Mouse (Mus musculus): ENCODE measurements at regions not wholly inside any gene's neighbourhood (a gene's known extent, or its start where the extent isn't known, plus 50 kb on each side); places are given as distances from the start of the nearest gene placed in this dataset.
A peak's percentile ranks its signal among the peaks of the same experiment; 100 is the strongest.

DNA sequence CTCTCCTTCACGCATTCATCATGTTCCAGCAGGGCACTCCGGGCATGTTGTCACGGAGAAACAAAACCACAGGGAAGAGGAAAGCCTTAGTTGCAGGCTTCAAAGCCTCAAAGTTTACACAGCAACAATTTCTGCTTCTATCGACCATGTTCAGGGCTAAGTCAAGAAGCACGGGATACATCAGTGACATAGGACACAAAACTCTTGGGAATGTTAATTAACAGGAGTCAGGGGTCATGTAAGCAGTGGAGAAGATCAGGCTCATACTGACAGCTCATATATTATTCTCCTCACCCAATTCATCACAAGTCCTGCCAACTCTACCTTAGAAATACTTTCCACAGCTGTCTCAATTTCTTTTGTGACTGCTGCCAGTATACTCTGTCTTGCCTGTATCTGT is 133.0 kb upstream of the Btbd3 start:
- 26% methylated on average over 5 of the region's 5 CpGs for WGBS
- Histone ChIP-seq H3K36me3 (ENCODE audit: control insufficient read depth, insufficient read depth, low read length) (no peaks in the 10 kb centered on the region), H3K9me3 (ENCODE audit: control insufficient read depth, low read length) (peaks cover 2% of the 10 kb centered on the region; the same call in 1 of the 2 replicates), H3K4me2 (ENCODE audit: low read length) (no peak overlapping the region), H3K27me3 (replicated peaks; ENCODE audit: control insufficient read depth, insufficient read depth, low read length) (no peaks in the 10 kb centered on the region), H3K4me3 (ENCODE audit: low read length) (no peak overlapping the region), H3K4me1 (ENCODE audit: control insufficient read depth, insufficient read depth, low read depth, low read length) (no peaks in the 10 kb centered on the region), H3K9ac (ENCODE audit: low read depth, low read length) (no peak overlapping the region), H3K27ac (ENCODE audit: low read depth, low read length) (no peak overlapping the region)
- ATAC-seq = 0 out of 2 replicates have a peak, but pooled peaks have one; percentile 17

GRCm38 (mm10) chr2:138120868-138121267 is 135.5 kb upstream of the Btbd3 start:
- Histone ChIP-seq H3K27me3 (replicated peaks; ENCODE audit: control insufficient read depth, insufficient read depth, low read length) (no peaks in the 10 kb centered on the region), H3K9ac (ENCODE audit: low read depth, low read length) (no peak overlapping the region), H3K36me3 (ENCODE audit: control insufficient read depth, insufficient read depth, low read length) (no peaks in the 10 kb centered on the region), H3K4me2 (ENCODE audit: low read length) (no peak overlapping the region), H3K4me1 (ENCODE audit: control insufficient read depth, insufficient read depth, low read depth, low read length) (no peaks in the 10 kb centered on the region), H3K27ac (ENCODE audit: low read depth, low read length) (no peak overlapping the region), H3K4me3 (ENCODE audit: low read length) (no peak overlapping the region), H3K9me3 (ENCODE audit: control insufficient read depth, low read length) (peaks cover 4% of the 10 kb centered on the region; the same call in 1 of the 2 replicates)
- no peak for ATAC-seq
- WGBS = 67% methylated on average over 1 of the region's 1 CpGs

- no peaks in the 10 kb centered on the region for H3K27me3 ChIP-seq (replicated peaks; ENCODE audit: control insufficient read depth, insufficient read depth, low read length)
- peaks cover 4% of the 10 kb centered on the region; the same call in 1 of the 2 replicates for H3K9me3 ChIP-seq (ENCODE audit: control insufficient read depth, low read length)
- 80% methylated on average over 2 of the region's 2 CpGs for WGBS
- no peak for ATAC-seq
- H3K36me3 ChIP-seq (ENCODE audit: control insufficient read depth, insufficient read depth, low read length) = no peaks in the 10 kb centered on the region
- no peak overlapping the region for H3K4me2 ChIP-seq (ENCODE audit: low read length)
- no peak overlapping the region for H3K9ac ChIP-seq (ENCODE audit: low read depth, low read length)
- no peak overlapping the region for H3K27ac ChIP-seq (ENCODE audit: low read depth, low read length)
- H3K4me3 ChIP-seq (ENCODE audit: low read length) = no peak overlapping the region
- H3K4me1 ChIP-seq (ENCODE audit: control insufficient read depth, insufficient read depth, low read depth, low read length) = no peaks in the 10 kb centered on the region
Measured at GRCm38 (mm10) chr2:138120131-138120530, 136.2 kb upstream of the Btbd3 start.

DNA sequence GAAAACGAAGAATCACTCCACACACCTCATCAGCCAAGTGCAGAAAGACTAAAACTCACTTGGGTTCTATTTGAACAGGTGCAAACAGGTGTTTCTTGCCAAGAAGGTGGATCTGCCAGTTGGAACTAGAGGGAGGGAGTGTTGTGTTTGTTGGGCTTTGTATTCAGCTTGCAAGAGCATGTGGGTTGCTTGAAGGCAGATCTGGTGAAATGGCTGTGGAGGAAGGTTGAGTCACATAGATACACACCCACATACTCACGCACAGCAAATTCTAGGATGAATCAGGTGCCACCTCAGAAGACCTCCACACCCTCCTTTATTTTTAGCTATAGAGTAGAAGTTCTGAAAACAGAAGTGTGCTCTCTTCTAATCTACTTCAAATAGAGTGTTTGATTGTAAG is 156.6 kb upstream of the Btbd3 start:
- no peak for ATAC-seq
- 90% methylated on average over 2 of the region's 2 CpGs for WGBS
- Histone ChIP-seq H3K27ac (ENCODE audit: low read depth, low read length) (no peak overlapping the region), H3K4me3 (ENCODE audit: low read length) (no peak overlapping the region), H3K36me3 (ENCODE audit: control insufficient read depth, insufficient read depth, low read length) (no peaks in the 10 kb centered on the region), H3K9ac (ENCODE audit: low read depth, low read length) (no peak overlapping the region), H3K9me3 (ENCODE audit: control insufficient read depth, low read length) (no peaks in the 10 kb centered on the region), H3K4me1 (ENCODE audit: control insufficient read depth, insufficient read depth, low read depth, low read length) (no peaks in the 10 kb centered on the region), H3K27me3 (replicated peaks; ENCODE audit: control insufficient read depth, insufficient read depth, low read length) (no peaks in the 10 kb centered on the region), H3K4me2 (ENCODE audit: low read length) (no peak overlapping the region)

DNA sequence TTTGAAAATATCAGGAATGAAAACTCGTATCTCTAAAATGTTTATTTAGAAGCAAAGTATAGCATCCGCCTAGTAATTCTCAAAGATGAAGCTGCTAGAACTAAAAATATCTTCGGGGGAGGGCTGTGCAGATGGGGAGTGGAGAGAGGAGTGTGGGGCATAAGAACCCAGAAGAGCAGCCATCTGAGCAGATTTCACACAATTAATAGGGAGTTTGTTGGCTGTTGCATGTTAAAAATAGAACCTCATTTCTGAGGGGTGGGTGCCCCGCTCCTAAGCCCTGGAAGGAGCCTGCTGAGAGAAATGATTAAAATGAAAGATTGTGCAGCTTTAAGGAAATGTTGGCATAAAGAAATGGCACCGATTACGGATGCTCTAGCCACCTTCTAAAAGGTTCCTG is 171.0 kb upstream of the Btbd3 start:
- Histone ChIP-seq H3K4me1 (ENCODE audit: control insufficient read depth, insufficient read depth, low read depth, low read length) (no peaks in the 10 kb centered on the region), H3K27ac (ENCODE audit: low read depth, low read length) (no peak overlapping the region), H3K4me2 (ENCODE audit: low read length) (no peak overlapping the region), H3K9ac (ENCODE audit: low read depth, low read length) (no peak overlapping the region), H3K36me3 (ENCODE audit: control insufficient read depth, insufficient read depth, low read length) (no peaks in the 10 kb centered on the region), H3K9me3 (ENCODE audit: control insufficient read depth, low read length) (no peaks in the 10 kb centered on the region), H3K4me3 (ENCODE audit: low read length) (no peak overlapping the region), H3K27me3 (replicated peaks; ENCODE audit: control insufficient read depth, insufficient read depth, low read length) (no peaks in the 10 kb centered on the region)
- no peak for ATAC-seq
- 78% methylated on average over 6 of the region's 6 CpGs for WGBS

DNA sequence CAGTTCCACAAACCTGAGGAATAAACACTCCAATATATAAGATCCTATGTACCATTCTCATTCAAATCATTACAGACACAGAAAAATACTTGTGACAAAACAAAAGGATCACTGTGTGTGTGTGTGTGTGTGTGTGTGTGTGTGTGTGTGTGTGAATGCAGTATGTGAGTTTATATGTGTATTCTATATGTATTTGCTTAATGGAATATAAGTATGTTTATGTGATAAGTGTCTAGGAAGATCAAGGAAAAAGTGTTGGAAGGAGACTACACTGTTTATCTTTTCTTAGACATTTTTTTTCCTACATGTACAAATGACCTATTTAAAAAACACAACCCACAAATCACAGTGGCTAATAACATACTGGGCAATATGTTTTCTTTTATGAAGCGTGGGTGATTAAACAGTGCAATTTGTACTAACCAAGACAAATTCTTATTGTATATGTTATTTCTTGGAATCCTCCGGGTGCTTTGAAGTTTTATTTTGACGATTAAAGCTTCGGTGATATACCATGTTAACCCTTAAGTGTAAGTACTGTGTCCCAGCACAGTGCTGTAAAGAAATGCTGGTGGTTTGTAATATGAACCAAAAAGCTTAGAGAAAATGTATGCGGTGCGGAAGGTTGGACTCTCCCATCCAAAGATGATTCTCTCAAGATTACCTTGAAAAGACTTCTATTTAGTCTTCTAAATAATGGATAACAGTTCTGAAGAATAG is 171.6 kb upstream of the Btbd3 start:
- no peaks in the 10 kb centered on the region for H3K4me1 ChIP-seq (ENCODE audit: control insufficient read depth, insufficient read depth, low read depth, low read length)
- H3K36me3 ChIP-seq (ENCODE audit: control insufficient read depth, insufficient read depth, low read length) = no peaks in the 10 kb centered on the region
- H3K9me3 ChIP-seq (ENCODE audit: control insufficient read depth, low read length) = no peaks in the 10 kb centered on the region
- no peak overlapping the region for H3K4me3 ChIP-seq (ENCODE audit: low read length)
- no peak overlapping the region for H3K27ac ChIP-seq (ENCODE audit: low read depth, low read length)
- H3K27me3 ChIP-seq (replicated peaks; ENCODE audit: control insufficient read depth, insufficient read depth, low read length) = no peaks in the 10 kb centered on the region
- 84% methylated on average over 6 of the region's 6 CpGs for WGBS
- H3K4me2 ChIP-seq (ENCODE audit: low read length) = no peak overlapping the region
- ATAC-seq = no peak
- H3K9ac ChIP-seq (ENCODE audit: low read depth, low read length) = no peak overlapping the region

- no peaks in the 10 kb centered on the region for H3K36me3 ChIP-seq (ENCODE audit: control insufficient read depth, insufficient read depth, low read length)
- no peaks in the 10 kb centered on the region for H3K27me3 ChIP-seq (replicated peaks; ENCODE audit: control insufficient read depth, insufficient read depth, low read length)
- no peak overlapping the region for H3K27ac ChIP-seq (ENCODE audit: low read depth, low read length)
- no peaks in the 10 kb centered on the region for H3K4me1 ChIP-seq (ENCODE audit: control insufficient read depth, insufficient read depth, low read depth, low read length)
- ATAC-seq = peak; percentile 96
- H3K9me3 ChIP-seq (ENCODE audit: control insufficient read depth, low read length) = no peaks in the 10 kb centered on the region
- H3K9ac ChIP-seq (ENCODE audit: low read depth, low read length) = no peak overlapping the region
- no peak overlapping the region for H3K4me3 ChIP-seq (ENCODE audit: low read length)
- 32% methylated on average over 6 of the region's 6 CpGs for WGBS
- no peak overlapping the region for H3K4me2 ChIP-seq (ENCODE audit: low read length)
Measured at GRCm38 (mm10) chr2:138074020-138074613, 182.2 kb upstream of the Btbd3 start.

GRCm38 (mm10) chr2:138072165-138072728 is 184.1 kb upstream of the Btbd3 start:
- 23% methylated on average over 6 of the region's 6 CpGs for WGBS
- Histone ChIP-seq H3K27me3 (replicated peaks; ENCODE audit: control insufficient read depth, insufficient read depth, low read length) (no peaks in the 10 kb centered on the region), H3K36me3 (ENCODE audit: control insufficient read depth, insufficient read depth, low read length) (no peaks in the 10 kb centered on the region), H3K27ac (ENCODE audit: low read depth, low read length) (no peak overlapping the region), H3K9me3 (ENCODE audit: control insufficient read depth, low read length) (no peaks in the 10 kb centered on the region), H3K4me2 (ENCODE audit: low read length) (no peak overlapping the region), H3K4me1 (ENCODE audit: control insufficient read depth, insufficient read depth, low read depth, low read length) (no peaks in the 10 kb centered on the region), H3K9ac (ENCODE audit: low read depth, low read length) (no peak overlapping the region), H3K4me3 (ENCODE audit: low read length) (no peak overlapping the region)
- peak; percentile 55; the same call in 1 of the 2 replicates for ATAC-seq

- Histone ChIP-seq H3K27ac (ENCODE audit: low read depth, low read length) (no peak overlapping the region), H3K4me1 (ENCODE audit: control insufficient read depth, insufficient read depth, low read depth, low read length) (peaks cover 2% of the 10 kb centered on the region; the same call in 1 of the 2 replicates), H3K36me3 (ENCODE audit: control insufficient read depth, insufficient read depth, low read length) (no peaks in the 10 kb centered on the region), H3K9ac (ENCODE audit: low read depth, low read length) (no peak overlapping the region), H3K4me2 (ENCODE audit: low read length) (no peak overlapping the region), H3K27me3 (replicated peaks; ENCODE audit: control insufficient read depth, insufficient read depth, low read length) (no peaks in the 10 kb centered on the region), H3K4me3 (ENCODE audit: low read length) (no peak overlapping the region), H3K9me3 (ENCODE audit: control insufficient read depth, low read length) (no peaks in the 10 kb centered on the region)
- WGBS = 76% methylated on average over 4 of the region's 4 CpGs
- no peak for ATAC-seq
Measured at GRCm38 (mm10) chr2:138053081-138053480, 203.3 kb upstream of the Btbd3 start.
